Mouse (Mus musculus) limb, embryonic 10.5 days (tissue): ENCODE data around the gene Maml2. TPM values are rescaled to one million over a fixed set of nuclear protein-coding genes. Genes with fewer than 3 reads are reported as not detected.
A peak's percentile ranks its signal among the peaks of the same experiment; 100 is the strongest.

ENCODE experiments used
- DNase-seq: peaks from one replicate; pipeline ENCODE4 v3.0.0-alpha.2; 2017; ENCODE audit warnings: low spot score
- H3K27ac ChIP-seq: fragments of 300-500 bp; sonication (generic); 2 replicates; pipeline ENCODE4 v1.5.1; 2016; ENCODE audit warnings: mild to moderate bottlenecking
- H3K27me3 ChIP-seq: fragments of 300-500 bp; sonication (generic); 2 replicates; pipeline ENCODE4 v1.6.1; 2016; ENCODE audit warnings: low read depth, mild to moderate bottlenecking; ENCODE audit not compliant: poor library complexity, severe bottlenecking
- H3K36me3 ChIP-seq: fragments of 300-500 bp; sonication (generic); 2 replicates; pipeline ENCODE4 v1.6.1; 2016; ENCODE audit warnings: mild to moderate bottlenecking, moderate library complexity
- H3K4me1 ChIP-seq: fragments of 300-500 bp; sonication (generic); 2 replicates; pipeline ENCODE4 v1.6.1; 2016
- H3K4me3 ChIP-seq: fragments of 300-500 bp; sonication (generic); 2 replicates; pipeline ENCODE4 v1.5.1; 2016; ENCODE audit warnings: mild to moderate bottlenecking, moderate library complexity
- H3K9me3 ChIP-seq: fragments of 300-500 bp; sonication (generic); replicated peaks from 2 replicates; pipeline ENCODE4 v1.6.1; 2016; ENCODE audit warnings: mild to moderate bottlenecking
- WGBS: fragments of 180-500 bp; shearing (Covaris S2); methylation state at CpG from one replicate; pipeline ENCODE4 v1.1.7; 2016; 5-methylcytosine and 5-hydroxymethylcytosine counted together
- polyA plus RNA-seq: library from polyadenylated mRNA; unstranded; fragments of >200 nt; fragmentation: Nextera tagmentation; extraction: Ambion mirVana; gene quantifications from 2 replicates; pipeline ENCODE4 v1.2.1, GENCODE M21; 2016

The Maml2 gene
- polyA plus RNA-seq, 1 experiment from 2014 or later, result 8.0 TPM

DNA sequence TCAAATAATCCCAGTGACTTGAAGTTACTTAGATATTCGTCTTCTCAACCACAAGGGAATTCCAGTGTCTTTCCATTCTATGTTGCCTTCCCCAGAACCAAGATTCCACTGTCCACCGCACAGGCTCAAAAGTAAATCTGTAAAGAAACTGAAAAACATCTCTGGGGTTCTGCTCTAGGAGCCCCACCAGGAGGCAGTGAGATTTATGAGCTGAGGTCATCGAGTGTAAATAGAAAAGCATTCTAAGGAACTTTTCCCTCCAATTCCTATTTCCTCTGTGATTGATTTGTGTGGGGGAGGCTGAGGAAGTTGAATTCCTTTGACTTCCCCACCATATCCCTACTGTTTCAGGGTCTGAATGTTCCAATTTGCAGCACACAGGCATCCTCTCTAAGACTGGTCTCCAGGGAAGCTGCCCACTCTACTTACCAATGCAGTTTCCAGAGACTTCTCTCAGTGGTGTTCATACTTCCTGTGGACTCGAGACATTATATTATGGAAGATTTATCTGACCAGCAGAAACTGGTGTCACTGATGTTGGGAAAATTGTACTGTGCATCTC is 261.1 kb downstream of the Maml2 start:
- Histone ChIP-seq H3K4me3 (no peak overlapping the region), H3K27me3 (no peaks in the 10 kb centered on the region), H3K9me3 (no peaks in the 10 kb centered on the region), H3K27ac (no peak overlapping the region), H3K36me3 (no peaks in the 10 kb centered on the region), H3K4me1 (peaks cover 26% of the 10 kb centered on the region)
- DNase-seq, result no peak
- WGBS, result 66% methylated on average over 4 of the region's 4 CpGs

DNA sequence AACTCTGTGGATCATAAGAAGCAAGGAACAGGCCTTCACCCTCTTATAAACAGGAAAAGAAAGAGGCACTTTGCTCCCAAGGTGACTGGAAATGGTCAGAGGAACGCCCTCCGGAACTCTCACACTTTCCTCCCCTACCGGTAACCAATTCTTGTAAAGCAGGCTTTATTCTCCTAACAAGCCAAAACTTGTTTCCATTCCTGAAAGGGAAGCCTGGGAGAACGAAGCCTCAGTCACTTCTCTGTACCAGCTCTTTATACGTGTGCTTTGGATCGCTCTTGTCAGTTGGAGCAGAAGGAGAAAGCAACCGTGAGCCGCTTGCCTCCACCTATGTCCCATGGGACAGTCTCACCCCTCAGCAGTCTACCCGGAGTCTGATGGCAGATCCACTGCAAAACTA is 262.9 kb downstream of the Maml2 start:
- no peaks in the 10 kb centered on the region for H3K9me3 ChIP-seq
- H3K36me3 ChIP-seq, result no peaks in the 10 kb centered on the region
- no peak for DNase-seq
- H3K27ac ChIP-seq, result no peak overlapping the region
- peaks cover 31% of the 10 kb centered on the region for H3K4me1 ChIP-seq
- H3K4me3 ChIP-seq, result no peak overlapping the region
- H3K27me3 ChIP-seq, result no peaks in the 10 kb centered on the region
- WGBS, result 86% methylated on average over 9 of the region's 9 CpGs

DNA sequence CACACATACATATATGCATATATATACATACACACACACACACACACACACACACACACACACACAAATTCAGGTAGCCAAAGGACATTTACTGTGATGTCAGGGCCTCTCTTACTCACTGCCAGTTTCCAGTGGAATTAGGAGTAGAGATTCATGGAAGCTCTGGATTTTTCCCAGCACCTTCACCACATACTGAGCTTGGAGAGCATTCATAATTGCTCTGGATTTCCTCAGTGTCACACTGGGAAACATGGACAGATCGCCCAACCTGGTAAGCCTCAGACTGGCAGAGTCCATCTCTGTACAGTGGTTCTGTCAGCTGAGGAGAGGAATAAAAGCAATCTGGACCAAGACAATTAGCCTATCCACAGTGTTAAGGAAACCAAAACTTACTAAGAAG is 263.6 kb downstream of the Maml2 start:
- Histone ChIP-seq H3K27me3 (no peaks in the 10 kb centered on the region), H3K36me3 (no peaks in the 10 kb centered on the region), H3K9me3 (no peaks in the 10 kb centered on the region), H3K4me1 (peaks cover 31% of the 10 kb centered on the region), H3K4me3 (no peak overlapping the region), H3K27ac (no peak overlapping the region)
- WGBS, result 97% methylated on average over 1 of the region's 1 CpGs
- DNase-seq, result no peak

DNA sequence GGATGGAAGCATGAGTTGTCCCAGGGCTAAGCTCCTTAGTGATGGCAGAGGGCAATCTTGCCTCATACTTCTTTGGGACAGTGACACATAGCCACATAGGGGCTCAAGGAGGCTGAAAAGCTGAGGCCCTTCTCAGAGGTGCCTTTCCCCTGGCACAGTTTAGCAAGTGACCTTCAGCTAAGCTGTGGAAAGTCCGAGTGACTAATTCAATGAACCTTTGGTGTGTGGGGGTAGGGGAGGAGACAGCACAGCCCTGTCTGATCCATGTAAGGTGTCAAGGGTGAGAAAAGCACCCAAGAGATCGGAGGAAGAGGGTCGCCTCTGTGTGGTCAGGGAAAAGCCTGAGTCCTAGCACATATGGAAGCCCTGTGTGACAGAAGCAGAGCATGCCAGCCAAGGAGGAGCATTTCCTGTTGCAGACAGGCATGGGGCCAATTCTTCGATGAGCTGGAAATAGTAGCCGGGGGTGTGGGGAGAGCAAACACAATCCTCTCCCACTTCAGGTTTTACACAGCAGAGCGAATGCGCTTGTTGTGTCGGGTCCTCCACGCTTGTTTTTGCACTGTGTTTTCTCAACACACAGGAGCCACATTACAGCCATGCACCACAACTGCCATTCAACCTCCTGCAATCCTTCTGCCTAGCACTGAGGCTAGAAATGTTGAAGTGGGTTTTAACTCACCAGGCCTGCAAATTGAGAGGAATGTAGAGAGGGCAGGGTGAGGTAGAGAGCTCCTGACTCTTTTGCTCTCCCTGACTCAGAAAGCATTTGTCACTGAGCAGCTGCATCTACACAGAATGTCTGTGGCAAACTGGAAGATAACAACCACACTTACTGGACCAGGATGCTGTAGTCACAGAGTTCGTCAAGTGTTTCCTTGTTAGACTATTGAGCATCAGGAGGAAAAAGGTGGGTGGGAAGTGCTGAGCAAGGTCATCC is 266.0 kb downstream of the Maml2 start:
- H3K4me1 ChIP-seq, result peaks cover 19% of the 10 kb centered on the region
- WGBS, result 76% methylated on average over 10 of the region's 10 CpGs
- no peak overlapping the region for H3K4me3 ChIP-seq
- no peaks in the 10 kb centered on the region for H3K27me3 ChIP-seq
- no peaks in the 10 kb centered on the region for H3K9me3 ChIP-seq
- H3K27ac ChIP-seq, result peak overlapping the region; percentile 70
- no peaks in the 10 kb centered on the region for H3K36me3 ChIP-seq
- DNase-seq, result no peak

DNA sequence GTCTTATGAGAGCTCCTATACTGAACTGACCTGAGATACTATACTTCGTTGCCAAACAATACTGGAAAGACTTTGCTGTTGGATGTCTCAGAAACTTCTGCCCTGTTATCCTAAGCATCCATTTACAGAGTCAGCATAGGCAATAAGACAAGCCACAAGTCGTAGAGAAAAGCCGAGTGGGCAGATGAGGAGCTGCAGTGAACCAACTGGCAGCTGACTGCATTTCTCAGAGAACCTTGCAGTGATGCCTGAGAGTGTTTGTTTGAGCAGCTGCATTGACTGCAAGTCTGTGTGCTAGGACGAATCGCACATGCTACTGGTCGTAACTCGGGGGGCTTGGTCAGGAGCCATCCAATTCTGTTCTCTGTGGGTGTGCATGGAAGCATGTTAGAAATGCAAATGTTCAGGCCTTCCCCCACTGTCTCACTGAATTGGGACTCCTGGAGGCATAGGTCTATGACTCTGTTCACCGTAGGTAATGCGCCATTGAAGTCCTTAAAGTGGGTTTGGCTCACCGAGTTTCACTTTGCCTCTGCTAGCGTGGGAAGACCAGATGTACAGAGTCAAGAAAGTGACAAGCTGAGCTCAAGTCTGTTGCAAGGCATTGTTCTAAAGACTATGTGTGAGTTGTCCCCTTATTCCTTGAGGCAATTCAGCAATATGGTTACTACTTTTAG is 267.7 kb downstream of the Maml2 start:
- H3K27me3 ChIP-seq, result no peaks in the 10 kb centered on the region
- H3K27ac ChIP-seq, result no peak overlapping the region
- H3K4me1 ChIP-seq, result peaks cover 13% of the 10 kb centered on the region
- WGBS, result 85% methylated on average over 11 of the region's 11 CpGs
- no peak overlapping the region for H3K4me3 ChIP-seq
- H3K36me3 ChIP-seq, result no peaks in the 10 kb centered on the region
- no peaks in the 10 kb centered on the region for H3K9me3 ChIP-seq
- no peak for DNase-seq

DNA sequence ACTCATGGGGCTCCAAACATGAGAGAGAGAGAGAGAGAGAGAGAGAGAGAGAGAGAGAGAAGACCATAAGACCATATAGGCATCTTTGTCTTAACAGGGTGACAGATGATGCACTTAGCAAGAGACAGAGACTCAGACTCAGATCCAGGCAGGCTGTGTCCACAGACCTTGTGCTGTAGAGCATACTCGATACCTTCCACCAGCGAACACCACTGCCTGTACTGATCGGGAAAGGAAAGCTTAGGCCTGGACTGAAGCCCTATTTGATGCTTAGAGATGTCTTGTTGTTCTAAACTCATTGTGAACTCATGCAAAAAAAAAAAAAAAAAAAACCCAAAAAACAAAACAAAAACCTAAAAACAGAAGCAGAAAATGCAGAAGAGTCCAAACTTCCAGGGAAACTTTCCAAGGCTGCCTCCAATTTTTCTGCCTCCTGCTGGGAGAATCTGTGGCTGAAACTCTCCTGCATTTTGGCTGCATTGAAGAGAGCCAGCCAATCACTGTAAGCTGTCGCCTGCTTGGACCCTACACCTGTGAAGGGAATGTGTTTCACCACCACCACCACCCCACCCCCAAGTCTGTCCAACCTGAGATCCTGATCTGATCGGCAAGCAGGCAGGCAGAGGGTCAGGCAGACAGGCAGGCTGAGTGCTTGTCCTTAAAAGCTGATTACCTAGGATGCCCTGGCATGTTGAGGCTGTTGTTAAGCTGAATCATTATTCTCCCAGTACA is 268.6 kb downstream of the Maml2 start:
- WGBS, result 83% methylated on average over 5 of the region's 5 CpGs

DNA sequence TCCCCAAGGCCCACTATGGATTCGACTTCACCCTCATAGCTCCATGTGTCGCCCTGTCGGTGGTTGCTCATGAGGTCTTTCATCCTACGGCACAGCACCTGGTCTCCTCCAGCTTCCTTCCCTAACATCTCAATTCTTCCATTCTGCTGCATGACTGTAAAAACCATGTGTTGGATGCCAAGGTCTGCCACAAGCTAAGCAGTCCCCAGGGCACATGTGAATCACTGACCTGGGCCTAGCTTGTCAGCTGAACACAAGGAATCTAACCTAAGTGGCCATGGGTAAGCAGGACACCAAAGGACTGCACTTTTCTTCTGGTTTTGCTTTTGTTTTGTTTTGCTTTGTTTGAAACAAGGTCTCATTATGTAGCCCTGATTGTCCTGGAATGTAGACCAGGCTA is 271.3 kb downstream of the Maml2 start:
- Histone ChIP-seq H3K27ac (no peak overlapping the region), H3K4me3 (no peak overlapping the region), H3K9me3 (no peaks in the 10 kb centered on the region; the same call in 1 of the 2 replicates), H3K27me3 (no peaks in the 10 kb centered on the region), H3K36me3 (no peaks in the 10 kb centered on the region), H3K4me1 (peaks cover 4% of the 10 kb centered on the region; the same call in 1 of the 2 replicates)
- 90% methylated on average over 4 of the region's 4 CpGs for WGBS
- no peak for DNase-seq

More for the DNA sequence above, 268.6 kb downstream of the Maml2 start:
- H3K36me3 ChIP-seq, result no peaks in the 10 kb centered on the region
- H3K9me3 ChIP-seq, result no peaks in the 10 kb centered on the region
- H3K4me1 ChIP-seq, result peaks cover 13% of the 10 kb centered on the region
- H3K4me3 ChIP-seq, result no peak overlapping the region
- no peak for DNase-seq
- no peak overlapping the region for H3K27ac ChIP-seq
- no peaks in the 10 kb centered on the region for H3K27me3 ChIP-seq

DNA sequence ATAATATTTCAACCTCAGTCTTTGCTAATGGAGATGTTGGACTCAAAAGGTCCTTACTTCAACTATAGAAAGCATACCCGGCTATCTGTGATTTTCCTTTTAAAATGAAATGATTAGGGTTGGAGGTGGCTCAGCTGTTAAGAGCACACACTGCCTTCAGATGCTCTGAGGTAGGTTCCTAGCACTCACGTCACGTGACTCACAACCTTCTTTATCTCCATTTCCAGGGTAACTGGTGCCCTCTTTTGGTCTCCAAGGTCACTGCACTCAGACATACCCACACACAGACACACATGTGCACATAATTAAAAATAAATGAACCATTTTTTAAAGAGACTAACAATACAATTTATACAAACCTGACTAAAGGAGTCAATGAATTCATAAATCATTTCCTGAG is 275.1 kb downstream of the Maml2 start:
- H3K27ac ChIP-seq, result no peak overlapping the region
- H3K4me3 ChIP-seq, result no peak overlapping the region
- H3K9me3 ChIP-seq, result no peaks in the 10 kb centered on the region; the same call in 1 of the 2 replicates
- H3K27me3 ChIP-seq, result no peaks in the 10 kb centered on the region
- DNase-seq, result no peak
- WGBS, result 96% methylated on average over 3 of the region's 3 CpGs
- H3K4me1 ChIP-seq, result peaks cover 7% of the 10 kb centered on the region
- H3K36me3 ChIP-seq, result no peaks in the 10 kb centered on the region

DNA sequence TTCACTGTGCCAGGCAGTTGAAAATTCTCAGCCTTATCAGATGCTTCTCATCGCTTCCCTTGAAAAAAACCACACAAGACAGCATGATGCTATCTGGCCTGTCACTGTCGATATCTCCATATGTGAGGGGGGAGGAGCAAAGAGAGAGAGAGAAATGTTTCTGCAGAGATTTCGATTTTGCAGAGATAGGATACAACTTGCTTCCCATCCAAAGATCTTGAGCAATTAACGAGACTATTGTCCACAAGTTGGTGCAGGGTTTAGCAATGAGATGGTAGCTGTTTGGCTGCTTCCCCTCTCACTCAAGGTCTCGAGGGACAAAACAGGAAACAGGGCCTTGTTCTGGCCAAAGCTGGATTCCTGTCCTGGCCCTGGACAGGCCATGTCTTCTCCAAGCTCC is 276.3 kb downstream of the Maml2 start:
- H3K27me3 ChIP-seq, result no peaks in the 10 kb centered on the region
- no peak overlapping the region for H3K4me3 ChIP-seq
- H3K9me3 ChIP-seq, result no peaks in the 10 kb centered on the region; the same call in 1 of the 2 replicates
- peaks cover 7% of the 10 kb centered on the region for H3K4me1 ChIP-seq
- H3K36me3 ChIP-seq, result no peaks in the 10 kb centered on the region
- WGBS, result 81% methylated on average over 5 of the region's 5 CpGs
- H3K27ac ChIP-seq, result 0 out of 2 replicates have a peak overlapping the region, but pooled peaks have one; percentile 61
- DNase-seq, result no peak

DNA sequence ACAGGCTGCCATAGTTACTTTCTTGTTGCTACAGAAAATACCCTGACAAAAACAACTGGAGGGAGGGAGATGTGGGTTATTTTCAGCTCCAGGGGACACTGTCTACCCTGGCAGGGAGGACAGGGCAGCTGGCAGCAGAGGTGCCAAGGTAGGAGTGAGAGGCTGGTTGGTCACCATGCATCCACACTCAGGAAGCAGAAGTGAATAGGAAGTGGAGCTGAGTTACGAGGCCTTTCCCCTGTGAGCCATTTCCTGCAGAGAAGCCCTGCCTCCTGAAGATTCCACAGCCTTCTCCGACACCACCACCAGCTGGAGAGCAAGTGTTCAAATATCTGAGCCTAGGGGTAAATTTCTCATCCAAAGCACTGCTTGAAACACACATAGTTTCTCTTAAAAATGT is 277.2 kb downstream of the Maml2 start:
- no peaks in the 10 kb centered on the region for H3K36me3 ChIP-seq
- H3K9me3 ChIP-seq, result no peaks in the 10 kb centered on the region; the same call in 1 of the 2 replicates
- no peak for DNase-seq
- WGBS, result 61% methylated on average over 2 of the region's 2 CpGs
- no peak overlapping the region for H3K4me3 ChIP-seq
- H3K27ac ChIP-seq, result peak overlapping the region; percentile 61; the same call in 1 of the 2 replicates
- H3K27me3 ChIP-seq, result no peaks in the 10 kb centered on the region
- H3K4me1 ChIP-seq, result peaks cover 7% of the 10 kb centered on the region

DNA sequence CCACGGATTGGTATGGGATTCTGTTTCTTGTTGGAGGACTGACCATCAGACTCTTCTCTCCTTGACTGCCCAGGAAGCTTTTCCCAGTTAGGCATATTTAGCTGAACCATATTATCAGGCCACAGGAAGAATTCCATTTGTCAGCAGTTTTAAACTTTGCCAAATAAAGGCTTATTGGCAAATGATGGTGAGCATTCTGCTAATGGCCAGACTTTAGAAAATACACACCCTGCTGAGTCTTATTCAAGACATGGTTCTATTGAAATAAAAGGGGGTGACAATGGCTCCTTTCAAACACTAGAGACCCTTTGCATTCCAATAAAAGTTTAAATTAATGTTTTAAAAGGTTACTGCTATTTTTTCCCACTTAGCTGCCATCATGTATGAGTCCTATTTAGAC is 279.4 kb downstream of the Maml2 start:
- H3K27me3 ChIP-seq, result no peaks in the 10 kb centered on the region
- H3K27ac ChIP-seq, result no peak overlapping the region
- H3K4me3 ChIP-seq, result no peak overlapping the region
- H3K4me1 ChIP-seq, result peaks cover 8% of the 10 kb centered on the region
- H3K9me3 ChIP-seq, result no peaks in the 10 kb centered on the region; the same call in 1 of the 2 replicates
- no peak for DNase-seq
- H3K36me3 ChIP-seq, result no peaks in the 10 kb centered on the region
- WGBS, result 78% methylated on average over 1 of the region's 1 CpGs

DNA sequence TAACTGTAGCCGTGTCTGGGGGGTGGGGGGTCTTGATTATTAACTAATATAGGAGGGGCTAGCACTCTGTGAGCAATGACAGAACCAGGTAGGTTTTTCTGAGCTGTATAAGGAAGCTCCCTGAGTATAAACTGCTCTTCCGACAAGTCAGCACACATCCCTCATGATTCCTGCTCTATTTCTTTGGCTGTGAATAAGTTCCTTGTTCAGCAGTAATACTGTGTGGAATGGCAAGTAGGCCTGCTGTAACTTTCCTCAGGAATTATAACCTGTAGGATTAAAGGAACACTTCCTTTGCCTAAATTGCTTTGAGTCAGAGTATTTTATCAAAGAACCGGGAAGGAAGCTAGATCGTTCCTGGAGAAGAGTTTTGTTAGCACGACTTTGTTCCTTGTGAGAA is 283.4 kb downstream of the Maml2 start:
- peaks cover 34% of the 10 kb centered on the region for H3K4me1 ChIP-seq
- DNase-seq, result no peak
- no peak overlapping the region for H3K4me3 ChIP-seq
- no peaks in the 10 kb centered on the region for H3K9me3 ChIP-seq
- no peak overlapping the region for H3K27ac ChIP-seq
- H3K27me3 ChIP-seq, result no peaks in the 10 kb centered on the region
- no peaks in the 10 kb centered on the region for H3K36me3 ChIP-seq
- 85% methylated on average over 5 of the region's 5 CpGs for WGBS
